Mouse (Mus musculus): ENCODE measurements around the gene Mta3.
"Not testable (repeated sequence)": the region's sequence is repeated elsewhere in the genome, so short reads cannot be mapped to it uniquely, and the experiment has no call there.

Mta3 gene

GRCm38 (mm10) chr17:83850864-83851263 is 144.9 kb downstream of the Mta3 start:
- DNase-seq = no peak

- DNase-seq = no peak
These were observed 147.9 kb downstream of the Mta3 start for GRCm38 (mm10) chr17:83853831-83854230.

- DNase-seq = no peak
These were observed 148.4 kb downstream of the Mta3 start for GRCm38 (mm10) chr17:83854284-83854918.

GRCm38 (mm10) chr17:83858413-83858812 is 152.4 kb downstream of the Mta3 start:
- DNase-seq = no peak

GRCm38 (mm10) chr17:83859639-83860038 is 153.7 kb downstream of the Mta3 start:
- no peak for DNase-seq

GRCm38 (mm10) chr17:83860224-83860623 is 154.3 kb downstream of the Mta3 start:
- DNase-seq = no peak

GRCm38 (mm10) chr17:83860968-83861367 is 155.0 kb downstream of the Mta3 start:
- not testable (repeated sequence) for DNase-seq

- DNase-seq = peak; percentile 99 to 100
These were observed 155.6 kb downstream of the Mta3 start for GRCm38 (mm10) chr17:83861444-83862133.

- DNase-seq = peak in 1 of 2 experiments; percentile 75
These were observed 156.3 kb downstream of the Mta3 start for GRCm38 (mm10) chr17:83862134-83862881.

GRCm38 (mm10) chr17:83865366-83865765 is 159.4 kb downstream of the Mta3 start:
- DNase-seq = no peak

GRCm38 (mm10) chr17:83866582-83866981 is 160.6 kb downstream of the Mta3 start:
- DNase-seq = peak; percentile 47 to 66

- no peak for DNase-seq
These were observed 164.4 kb downstream of the Mta3 start for GRCm38 (mm10) chr17:83870385-83870784.

Measured in cerebellum, postnatal 25 days (tissue).